Mouse (Mus musculus): ENCODE results near the gene Tecta. TPM values are rescaled to one million over a fixed set of nuclear protein-coding genes. Genes with fewer than 3 reads are reported as not detected.

The Tecta gene
- polyA plus RNA-seq, 1 experiment, result not detected

- TF ChIP-seq GATA1 (IDR thresholded peaks at IDR 0.05; ENCODE audit: low read length), result no peak
These were observed 85.3 kb downstream of the Tecta start for GRCm38 (mm10) chr9:42314388-42314787.

GRCm38 (mm10) chr9:42313872-42314271 lies 85.9 kb downstream of the Tecta start:
- no peak for TF ChIP-seq GATA1 (IDR thresholded peaks at IDR 0.05; ENCODE audit: low read length)

GRCm38 (mm10) chr9:42311311-42311710 lies 88.4 kb downstream of the Tecta start:
- no peak for TF ChIP-seq GATA1 (IDR thresholded peaks at IDR 0.05; ENCODE audit: low read length)

GRCm38 (mm10) chr9:42303894-42304293 lies 95.8 kb downstream of the Tecta start:
- no peak for TF ChIP-seq GATA1 (IDR thresholded peaks at IDR 0.05; ENCODE audit: low read length)

- no peak for TF ChIP-seq GATA1 (IDR thresholded peaks at IDR 0.05; ENCODE audit: low read length)
These were observed 98.6 kb downstream of the Tecta start for GRCm38 (mm10) chr9:42301082-42301633.

- no peak for TF ChIP-seq GATA1 (IDR thresholded peaks at IDR 0.05; ENCODE audit: low read length)
These were observed 103.3 kb downstream of the Tecta start for GRCm38 (mm10) chr9:42296297-42296922.

GRCm38 (mm10) chr9:42294131-42294530 lies 105.6 kb downstream of the Tecta start:
- TF ChIP-seq GATA1 (IDR thresholded peaks at IDR 0.05; ENCODE audit: low read length), result no peak

GRCm38 (mm10) chr9:42293596-42293995 lies 106.1 kb downstream of the Tecta start:
- TF ChIP-seq GATA1 (IDR thresholded peaks at IDR 0.05; ENCODE audit: low read length), result no peak

GRCm38 (mm10) chr9:42293051-42293450 lies 106.7 kb downstream of the Tecta start:
- TF ChIP-seq GATA1 (IDR thresholded peaks at IDR 0.05; ENCODE audit: low read length), result no peak

- TF ChIP-seq GATA1 (IDR thresholded peaks at IDR 0.05; ENCODE audit: low read length), result no peak
These were observed 120.1 kb downstream of the Tecta start for GRCm38 (mm10) chr9:42279676-42280075.

Other genes starting within 250 kb of the Tecta start
- gene Sc5d, start 135.7 kb downstream of the Tecta start, polyA plus RNA-seq (2012), result 3.8 and 4.1 TPM in 2 replicates
- gene Tbcel, start 107.9 kb upstream of the Tecta start, polyA plus RNA-seq (2012), result 7.1 and 12.7 TPM in 2 replicates